Mouse (Mus musculus): ENCODE data around the gene Cntn5. TPM values are rescaled to one million over a fixed set of nuclear protein-coding genes. Genes with fewer than 3 reads are reported as not detected.

Cntn5 gene
- polyA plus RNA-seq, 1 experiment from 2014 or later = 24.6 TPM

DNA sequence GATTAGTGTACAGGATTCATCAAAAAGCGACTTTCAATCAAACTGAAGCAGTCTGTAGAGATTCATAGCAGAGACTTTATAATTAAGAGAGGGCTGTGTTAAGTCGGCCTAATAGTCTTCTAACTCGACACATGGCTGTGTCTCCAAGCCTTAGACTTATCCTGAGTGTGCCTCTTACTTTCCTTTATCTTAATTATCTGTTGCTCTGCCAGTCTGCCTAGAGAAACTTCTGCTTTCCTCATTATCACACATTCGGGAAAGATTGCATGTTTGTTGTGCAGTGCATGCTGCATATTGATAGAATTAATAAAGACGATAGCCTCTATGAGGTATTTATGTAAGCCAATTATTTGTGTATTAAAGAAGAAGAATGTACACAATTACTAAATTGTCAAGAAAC lies 375.9 kb downstream of the Cntn5 start:
- Histone ChIP-seq H3K4me3 (replicated peaks) (no peak overlapping the region), H3K27ac (replicated peaks) (no peak overlapping the region), H3K4me2 (no peak overlapping the region), H3K27me3 (replicated peaks) (no peaks in the 10 kb centered on the region), H3K4me1 (peaks cover 3% of the 10 kb centered on the region; the same call in 1 of the 2 replicates), H3K36me3 (no peaks in the 10 kb centered on the region), H3K9me3 (replicated peaks) (no peaks in the 10 kb centered on the region), H3K9ac (replicated peaks) (no peak overlapping the region)
- no peak for ATAC-seq (ENCODE audit: low FRiP score)
- WGBS = 65% methylated on average over 5 of the region's 5 CpGs

DNA sequence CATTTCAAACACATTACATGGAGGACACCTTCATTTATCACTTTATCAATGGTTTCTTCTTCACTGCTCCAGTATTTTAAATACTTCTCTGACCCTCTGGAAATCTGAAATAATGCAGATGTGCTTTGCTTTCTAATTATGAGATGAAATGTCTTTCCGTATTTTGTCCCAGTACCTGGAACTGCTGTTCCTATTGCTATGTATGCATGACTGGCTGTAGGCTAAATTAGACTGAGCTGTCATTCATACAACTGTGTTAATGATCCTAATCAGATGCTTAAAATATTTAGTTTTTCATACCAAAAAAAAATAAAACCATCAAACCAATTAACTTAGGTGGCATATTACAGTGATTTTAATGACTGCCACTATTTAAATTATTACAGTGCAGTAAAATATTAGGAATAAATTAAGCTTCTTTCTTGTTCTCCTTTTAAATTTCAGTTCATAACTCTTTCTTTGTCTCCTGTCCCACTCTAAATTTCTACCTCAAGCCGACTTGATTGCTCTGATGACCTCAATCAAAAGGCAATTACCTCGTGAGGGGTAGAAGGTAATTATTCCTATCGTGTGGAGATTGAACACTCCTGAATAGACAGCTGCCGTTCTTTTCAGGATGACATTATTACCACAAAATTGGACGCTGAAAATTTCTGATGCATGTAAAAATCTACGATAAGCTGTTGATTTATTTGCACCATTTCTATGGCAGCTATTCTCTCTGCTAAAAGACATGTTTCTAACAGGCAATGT lies 378.5 kb downstream of the Cntn5 start:
- Histone ChIP-seq H3K9me3 (replicated peaks) (no peaks in the 10 kb centered on the region), H3K4me2 (no peak overlapping the region), H3K4me3 (replicated peaks) (no peak overlapping the region), H3K9ac (replicated peaks) (no peak overlapping the region), H3K27me3 (replicated peaks) (no peaks in the 10 kb centered on the region), H3K27ac (replicated peaks) (no peak overlapping the region), H3K4me1 (peaks cover 3% of the 10 kb centered on the region; the same call in 1 of the 2 replicates), H3K36me3 (no peaks in the 10 kb centered on the region)
- WGBS = 27% methylated on average over 7 of the region's 7 CpGs
- ATAC-seq (ENCODE audit: low FRiP score) = no peak

DNA sequence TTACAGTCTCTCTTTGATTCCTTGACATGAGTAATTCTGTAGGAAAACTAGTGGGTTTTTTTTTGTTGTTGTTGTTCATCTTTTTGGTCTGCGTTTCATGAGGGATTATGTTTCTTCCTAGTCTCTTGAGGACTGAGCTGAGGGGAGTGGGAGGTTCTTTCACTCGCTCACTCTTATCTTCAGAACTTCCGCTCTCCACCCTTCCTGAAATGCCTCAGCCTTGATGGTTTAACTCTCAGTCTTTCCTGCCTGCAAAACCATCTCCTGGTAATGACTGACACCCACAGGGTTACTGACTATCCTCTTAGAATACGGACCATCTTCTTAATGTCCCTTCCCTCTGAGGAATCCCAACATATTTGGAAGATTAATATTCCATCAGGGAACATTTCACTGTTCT lies 382.0 kb downstream of the Cntn5 start:
- Histone ChIP-seq H3K27ac (replicated peaks) (no peak overlapping the region), H3K36me3 (no peaks in the 10 kb centered on the region), H3K9me3 (replicated peaks) (no peaks in the 10 kb centered on the region), H3K4me2 (no peak overlapping the region), H3K4me1 (no peaks in the 10 kb centered on the region), H3K27me3 (replicated peaks) (no peaks in the 10 kb centered on the region), H3K4me3 (replicated peaks) (no peak overlapping the region), H3K9ac (replicated peaks) (no peak overlapping the region)
- 82% methylated on average over 4 of the region's 4 CpGs for WGBS
- ATAC-seq (ENCODE audit: low FRiP score) = no peak

DNA sequence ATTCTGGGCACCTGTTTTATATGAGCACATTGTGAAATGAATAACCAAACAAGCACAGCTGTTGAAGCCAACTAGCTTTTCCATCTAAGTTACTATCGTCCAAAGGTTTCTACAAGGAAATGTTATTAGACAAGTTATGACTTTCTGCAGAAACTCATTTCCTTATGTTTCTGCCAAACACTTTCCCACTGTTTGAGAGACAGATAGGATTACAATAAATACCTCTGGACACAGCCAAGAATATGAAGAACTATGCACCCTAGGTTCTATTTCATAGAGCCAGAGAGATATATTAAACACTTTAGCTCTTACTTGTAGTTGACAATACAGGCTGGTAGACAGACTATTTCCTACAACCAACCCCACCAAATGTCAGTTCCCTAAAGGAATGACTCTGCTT lies 383.5 kb downstream of the Cntn5 start:
- no peak overlapping the region for H3K4me3 ChIP-seq (replicated peaks)
- no peaks in the 10 kb centered on the region for H3K27me3 ChIP-seq (replicated peaks)
- no peaks in the 10 kb centered on the region for H3K36me3 ChIP-seq
- H3K4me1 ChIP-seq = no peaks in the 10 kb centered on the region
- no peaks in the 10 kb centered on the region for H3K9me3 ChIP-seq (replicated peaks)
- ATAC-seq (ENCODE audit: low FRiP score) = no peak
- WGBS = 81% methylated on average over 1 of the region's 1 CpGs
- H3K9ac ChIP-seq (replicated peaks) = no peak overlapping the region
- H3K27ac ChIP-seq (replicated peaks) = no peak overlapping the region
- H3K4me2 ChIP-seq = no peak overlapping the region

DNA sequence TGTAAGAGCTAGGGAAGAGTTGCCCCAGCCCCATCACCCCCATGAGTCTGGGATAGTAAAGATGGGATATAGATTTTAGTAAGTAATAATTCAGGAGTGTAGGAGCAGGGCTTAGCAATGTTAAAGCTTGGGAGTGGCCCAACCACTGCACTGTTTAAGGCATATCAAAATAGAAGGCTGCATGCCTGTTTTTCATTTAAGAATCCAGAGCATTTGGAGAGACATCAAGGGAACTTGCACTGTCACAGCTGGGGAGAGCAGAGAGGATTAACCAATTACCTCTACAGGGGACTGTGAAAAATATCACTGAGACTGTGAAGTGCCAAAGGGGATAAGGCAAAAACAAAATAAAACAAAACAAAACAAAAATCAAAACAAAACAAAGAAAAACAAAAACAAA lies 412.3 kb downstream of the Cntn5 start:
- Histone ChIP-seq H3K36me3 (no peaks in the 10 kb centered on the region), H3K9me3 (replicated peaks) (no peaks in the 10 kb centered on the region), H3K4me1 (no peaks in the 10 kb centered on the region), H3K4me2 (no peak overlapping the region), H3K9ac (replicated peaks) (no peak overlapping the region), H3K27me3 (replicated peaks) (no peaks in the 10 kb centered on the region), H3K27ac (replicated peaks) (no peak overlapping the region), H3K4me3 (replicated peaks) (no peak overlapping the region)
- no peak for ATAC-seq (ENCODE audit: low FRiP score)

DNA sequence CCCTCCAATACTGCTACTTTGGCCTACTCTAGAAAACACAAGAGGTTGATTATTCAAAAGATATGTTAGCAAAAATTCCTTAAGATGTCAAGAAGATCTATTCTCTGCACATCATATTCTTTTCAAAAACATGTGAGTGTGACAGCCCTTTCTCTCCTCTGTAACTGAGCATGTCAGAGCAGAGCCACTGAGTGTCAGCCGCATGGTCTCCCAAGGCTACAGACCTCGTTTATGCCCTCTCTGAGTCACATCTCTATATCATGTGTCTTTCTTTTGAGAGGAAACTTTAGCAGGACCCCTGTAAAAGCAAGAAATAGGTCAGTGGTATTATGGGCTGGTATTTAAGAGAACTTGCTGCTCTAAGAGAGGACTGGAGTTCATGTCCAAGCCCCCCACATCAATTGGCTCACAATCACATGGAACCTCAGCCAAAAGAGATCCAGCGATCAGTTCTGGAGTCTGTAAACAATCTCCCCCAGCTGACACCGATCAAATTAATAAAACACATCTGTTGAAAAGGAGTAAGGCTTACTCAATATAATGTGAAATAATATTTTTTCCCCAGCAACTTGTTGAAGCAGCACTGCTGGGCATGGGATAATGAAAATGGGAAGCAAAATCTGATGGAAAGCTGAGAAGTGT lies 433.0 kb downstream of the Cntn5 start:
- Histone ChIP-seq H3K4me2 (no peak overlapping the region), H3K4me3 (replicated peaks) (no peak overlapping the region), H3K9ac (replicated peaks) (no peak overlapping the region), H3K27ac (replicated peaks) (no peak overlapping the region), H3K9me3 (replicated peaks) (no peaks in the 10 kb centered on the region), H3K27me3 (replicated peaks) (no peaks in the 10 kb centered on the region), H3K4me1 (no peaks in the 10 kb centered on the region), H3K36me3 (no peaks in the 10 kb centered on the region)
- no peak for ATAC-seq (ENCODE audit: low FRiP score)
- WGBS = 81% methylated on average over 4 of the region's 4 CpGs

DNA sequence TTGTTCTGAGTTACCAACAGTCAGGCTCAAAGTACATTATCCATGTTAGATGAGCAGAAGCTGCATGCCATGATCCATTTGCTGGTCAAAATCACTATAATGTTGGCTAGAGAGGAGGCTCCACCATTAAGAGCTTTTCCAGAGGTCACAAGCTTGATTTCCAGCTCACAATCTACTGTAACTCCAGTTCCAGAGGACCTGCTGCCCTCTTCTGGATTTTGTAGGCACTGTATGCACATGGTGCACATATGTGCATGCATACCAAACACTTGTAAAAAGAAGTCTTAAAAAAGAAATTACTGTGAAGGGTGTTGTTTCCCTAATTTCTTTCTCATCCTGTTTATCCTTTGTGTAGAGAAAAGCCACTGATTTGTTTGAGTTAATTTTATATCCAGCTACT lies 439.8 kb downstream of the Cntn5 start:
- H3K27me3 ChIP-seq (replicated peaks) = no peaks in the 10 kb centered on the region
- no peak overlapping the region for H3K9ac ChIP-seq (replicated peaks)
- H3K36me3 ChIP-seq = no peaks in the 10 kb centered on the region
- ATAC-seq (ENCODE audit: low FRiP score) = no peak
- no peaks in the 10 kb centered on the region for H3K9me3 ChIP-seq (replicated peaks)
- H3K27ac ChIP-seq (replicated peaks) = no peak overlapping the region
- H3K4me1 ChIP-seq = no peaks in the 10 kb centered on the region
- no peak overlapping the region for H3K4me2 ChIP-seq
- H3K4me3 ChIP-seq (replicated peaks) = no peak overlapping the region

DNA sequence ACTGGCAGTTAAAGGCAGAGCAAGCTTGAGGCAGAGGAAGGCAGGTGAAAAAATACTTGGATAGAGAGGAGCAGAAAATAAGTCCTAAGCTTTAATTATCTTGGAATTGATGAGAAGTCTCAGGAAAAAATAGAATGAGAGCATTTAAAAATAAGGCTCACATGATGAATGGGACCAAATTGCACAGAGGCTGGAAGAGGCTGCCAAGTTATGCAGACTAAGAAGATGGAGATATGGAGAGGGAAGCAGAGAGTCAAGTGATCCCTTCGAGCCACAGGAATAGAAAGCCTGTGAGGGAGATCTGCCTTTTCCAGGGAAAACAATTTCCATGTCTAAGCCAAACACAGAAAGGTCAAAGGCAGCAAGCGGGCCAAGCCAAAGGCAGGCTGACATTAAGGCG lies 446.7 kb downstream of the Cntn5 start:
- Histone ChIP-seq H3K4me2 (no peak overlapping the region), H3K9ac (replicated peaks) (no peak overlapping the region), H3K4me3 (replicated peaks) (no peak overlapping the region), H3K9me3 (replicated peaks) (no peaks in the 10 kb centered on the region), H3K27ac (replicated peaks) (no peak overlapping the region), H3K27me3 (replicated peaks) (no peaks in the 10 kb centered on the region), H3K4me1 (0 out of 2 replicates have a peak, but pooled peaks cover 2% of the 10 kb centered on the region), H3K36me3 (no peaks in the 10 kb centered on the region)
- no peak for ATAC-seq (ENCODE audit: low FRiP score)
- WGBS = 47% methylated on average over 3 of the region's 3 CpGs

DNA sequence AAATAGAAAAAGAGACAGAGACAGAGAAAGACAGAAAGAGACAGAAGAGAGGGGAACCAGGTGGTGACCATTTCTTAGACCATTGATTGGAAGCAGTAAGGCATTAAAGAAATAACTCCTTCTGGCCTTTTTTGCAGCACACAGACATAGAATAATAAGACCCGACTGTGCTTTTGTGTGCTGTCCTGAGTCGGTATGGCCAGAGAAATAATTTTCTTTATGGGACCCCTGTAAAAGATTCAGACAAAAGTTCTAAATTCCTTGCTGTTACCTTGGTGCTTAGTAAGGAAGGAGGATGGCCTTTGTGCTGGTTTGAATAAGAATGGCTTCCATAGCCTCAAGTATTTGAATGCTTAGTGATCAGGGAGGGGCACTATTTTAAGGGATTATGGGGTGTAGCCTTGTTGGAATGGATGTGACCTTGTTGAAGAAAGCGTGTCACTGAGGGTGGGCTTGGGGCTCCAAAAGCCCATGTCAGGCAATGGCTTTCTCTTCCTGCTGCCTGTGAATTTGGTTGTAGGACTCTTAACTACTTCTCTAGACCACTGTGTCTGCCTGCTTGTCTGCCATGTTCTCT lies 455.5 kb downstream of the Cntn5 start:
- Histone ChIP-seq H3K9me3 (replicated peaks) (no peaks in the 10 kb centered on the region), H3K36me3 (no peaks in the 10 kb centered on the region), H3K4me2 (no peak overlapping the region), H3K9ac (replicated peaks) (no peak overlapping the region), H3K27ac (replicated peaks) (no peak overlapping the region), H3K27me3 (replicated peaks) (no peaks in the 10 kb centered on the region), H3K4me3 (replicated peaks) (no peak overlapping the region), H3K4me1 (no peaks in the 10 kb centered on the region; the same call in 1 of the 2 replicates)
- ATAC-seq (ENCODE audit: low FRiP score) = no peak
- WGBS = 12% methylated on average over 3 of the region's 3 CpGs

DNA sequence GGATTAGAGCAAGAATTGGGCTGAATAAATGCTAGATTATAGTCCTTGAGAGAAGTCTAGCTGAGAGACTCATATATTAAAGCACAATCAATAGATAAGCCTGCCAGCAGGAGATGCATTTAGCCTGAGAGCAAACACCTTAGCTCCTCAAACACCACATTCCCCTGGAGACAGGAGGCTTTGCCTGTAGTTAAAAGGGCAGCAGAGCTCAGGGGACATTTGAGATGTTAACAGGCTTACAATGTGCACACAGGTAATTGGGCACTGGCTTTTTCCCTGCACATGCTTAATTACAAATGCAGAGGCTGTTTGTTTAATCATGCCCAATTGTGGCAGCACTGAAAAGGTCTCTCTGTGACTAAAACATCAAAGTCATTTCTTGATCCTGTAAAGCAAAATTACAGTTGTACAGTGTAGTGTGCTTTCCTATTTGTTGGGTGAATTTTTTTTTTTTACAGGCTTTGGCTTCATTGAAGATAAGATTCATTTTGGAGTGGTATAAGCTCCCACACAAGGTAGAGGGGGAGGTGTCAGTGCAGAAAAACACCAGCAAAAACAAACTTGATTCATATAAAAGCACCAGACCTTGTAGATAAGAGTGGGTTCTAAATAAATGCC lies 457.2 kb downstream of the Cntn5 start:
- no peaks in the 10 kb centered on the region for H3K27me3 ChIP-seq (replicated peaks)
- 0 out of 2 replicates have a peak overlapping the region, but pooled peaks have one; percentile 51 for H3K27ac ChIP-seq (replicated peaks)
- H3K9ac ChIP-seq (replicated peaks) = no peak overlapping the region
- H3K4me1 ChIP-seq = no peaks in the 10 kb centered on the region; the same call in 1 of the 2 replicates
- H3K9me3 ChIP-seq (replicated peaks) = no peaks in the 10 kb centered on the region
- no peak for ATAC-seq (ENCODE audit: low FRiP score)
- H3K4me3 ChIP-seq (replicated peaks) = no peak overlapping the region
- H3K36me3 ChIP-seq = no peaks in the 10 kb centered on the region
- no peak overlapping the region for H3K4me2 ChIP-seq

DNA sequence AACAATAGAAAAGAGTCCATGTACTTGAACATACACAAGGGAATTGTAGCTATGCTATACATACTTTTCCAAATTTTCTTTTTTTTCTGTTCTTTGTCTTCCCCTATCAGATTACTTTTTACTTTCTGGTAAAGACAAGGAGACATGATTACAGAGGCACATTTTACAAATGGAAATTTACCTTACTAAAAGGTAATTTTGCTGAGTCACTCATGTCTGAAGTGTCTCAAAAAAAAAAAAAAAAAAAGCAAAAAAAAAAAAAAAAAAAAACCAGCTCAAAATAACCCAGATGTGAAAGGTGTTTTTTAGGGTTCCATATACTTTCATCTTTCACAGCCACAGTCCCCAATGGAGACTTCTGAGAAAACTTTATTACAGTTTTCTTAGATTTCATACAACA lies 492.5 kb downstream of the Cntn5 start:
- Histone ChIP-seq H3K4me1 (no peaks in the 10 kb centered on the region), H3K9ac (replicated peaks) (no peak overlapping the region), H3K27me3 (replicated peaks) (no peaks in the 10 kb centered on the region), H3K4me3 (replicated peaks) (no peak overlapping the region), H3K4me2 (no peak overlapping the region), H3K9me3 (replicated peaks) (no peaks in the 10 kb centered on the region), H3K27ac (replicated peaks) (no peak overlapping the region), H3K36me3 (no peaks in the 10 kb centered on the region)
- ATAC-seq (ENCODE audit: low FRiP score) = no peak

DNA sequence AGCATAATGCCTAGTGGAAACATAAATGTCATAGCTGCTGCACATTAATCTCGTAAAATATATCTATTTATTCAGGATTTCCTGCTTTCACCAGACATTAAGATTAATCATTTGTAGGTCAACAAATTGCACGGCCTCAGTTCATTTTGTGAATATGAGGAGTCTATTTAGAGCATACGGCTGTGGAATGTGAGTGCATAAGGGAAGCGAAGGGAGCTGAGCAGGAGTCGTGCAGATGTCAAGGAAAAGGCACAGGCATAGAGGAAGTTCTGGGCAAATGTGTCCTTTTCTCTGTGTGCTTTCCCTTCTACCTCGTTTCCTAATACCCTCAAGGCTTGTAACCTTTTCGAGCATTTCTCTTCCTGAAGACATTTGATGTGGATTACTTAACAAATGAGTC lies 504.5 kb downstream of the Cntn5 start:
- 58% methylated on average over 7 of the region's 7 CpGs for WGBS
- no peak for ATAC-seq (ENCODE audit: low FRiP score)
- Histone ChIP-seq H3K27ac (replicated peaks) (no peak overlapping the region), H3K4me2 (no peak overlapping the region), H3K4me3 (replicated peaks) (no peak overlapping the region), H3K9me3 (replicated peaks) (no peaks in the 10 kb centered on the region), H3K27me3 (replicated peaks) (no peaks in the 10 kb centered on the region), H3K9ac (replicated peaks) (no peak overlapping the region), H3K4me1 (no peaks in the 10 kb centered on the region), H3K36me3 (no peaks in the 10 kb centered on the region)

Data from neural tube, embryonic 15.5 days (tissue).